Mouse (Mus musculus) MEL (cell line): ENCODE measurements around the gene Ddx59.

Experiments used
- CTCF ChIP-seq, 3 experiments: IDR thresholded peaks in 2 of 3; conservative IDR thresholded peaks in 1 of 3; 2 replicates each; pipeline ENCODE4 v1.5.1; 2011 to 2012; ENCODE audit warnings: low read length in 3 of 3, low read depth in 2 of 3, mild to moderate bottlenecking in 2 of 3, improper control_type of control experiment in 1 of 3, inconsistent platforms in 1 of 3, mixed read lengths in 1 of 3, moderate library complexity in 1 of 3; ENCODE audit not compliant: control insufficient read depth in 1 of 3, insufficient read depth in 1 of 3, poor library complexity in 1 of 3, severe bottlenecking in 1 of 3
- E2F4 ChIP-seq: IDR thresholded peaks from 2 replicates; pipeline ENCODE4 v1.6.1; 2011; ENCODE audit warnings: low read depth, low read length, improper control_type of control experiment, borderline replicate concordance
- EP300 ChIP-seq, 2 experiments: IDR thresholded peaks; 2 replicates each; pipeline ENCODE4 v1.6.1; 2011; ENCODE audit warnings: improper control_type of control experiment in 2 of 2, low read length in 2 of 2, low read depth in 1 of 2, mild to moderate bottlenecking in 1 of 2
- GATA1 ChIP-seq: IDR thresholded peaks from 2 replicates; pipeline ENCODE4 v1.6.1; 2011; ENCODE audit warnings: low read depth, low read length, improper control_type of control experiment
- MAX ChIP-seq: IDR thresholded peaks from 2 replicates; pipeline ENCODE4 v1.6.1; 2011; ENCODE audit warnings: low read length, improper control_type of control experiment
- MEF2A ChIP-seq: IDR thresholded peaks from 2 replicates; pipeline ENCODE4 v1.6.1; 2014; ENCODE audit warnings: low read depth, mild to moderate bottlenecking, inconsistent platforms, low read length, improper control_type of control experiment; ENCODE audit not compliant: poor library complexity, insufficient replicate concordance, severe bottlenecking; ENCODE audit errors: extremely low read depth
- POLR2A ChIP-seq, 2 experiments: IDR thresholded peaks; 2 replicates each; pipeline ENCODE4 v1.6.1; 2011 to 2012; ENCODE audit warnings: low read length in 2 of 2, mild to moderate bottlenecking in 2 of 2, control low read depth in 1 of 2, improper control_type of control experiment in 1 of 2, low read depth in 1 of 2, moderate library complexity in 1 of 2; ENCODE audit not compliant: control insufficient read depth in 1 of 2, insufficient read depth in 1 of 2, poor library complexity in 1 of 2
- TAL1 ChIP-seq: IDR thresholded peaks from 2 replicates; pipeline ENCODE4 v1.6.1; 2012; ENCODE audit warnings: mild to moderate bottlenecking, inconsistent platforms, low read length, moderate library complexity, mixed read lengths
- USF1 ChIP-seq: IDR thresholded peaks from 2 replicates; pipeline ENCODE4 v1.6.1; 2014; ENCODE audit warnings: low read depth, mild to moderate bottlenecking, inconsistent platforms, low read length, improper control_type of control experiment, moderate library complexity
- ZC3H11A ChIP-seq: IDR thresholded peaks from 2 replicates; pipeline ENCODE4 v1.6.1; 2012; ENCODE audit warnings: low read depth, mild to moderate bottlenecking, inconsistent platforms, low read length, improper control_type of control experiment
- ZNF384 ChIP-seq: IDR thresholded peaks from 2 replicates; pipeline ENCODE4 v1.6.1; 2012; ENCODE audit warnings: low read depth, mild to moderate bottlenecking, inconsistent platforms, low read length, improper control_type of control experiment

GRCm38 (mm10) chr1:136365986-136366385 is 49.1 kb upstream of the Ddx59 start:
- no peak for TF ChIP-seq ZC3H11A
- no peak for TF ChIP-seq CTCF (IDR thresholded peaks at IDR 0.05 in 2 of 3, conservative IDR thresholded peaks at IDR 0.05 in 1 of 3; ENCODE audit: control insufficient read depth in 1 of 3, insufficient read depth in 1 of 3, low read depth in 2 of 3, low read length in 3 of 3, poor library complexity in 1 of 3, severe bottlenecking in 1 of 3)
- no peak for TF ChIP-seq EP300 (IDR thresholded peaks at IDR 0.05; ENCODE audit: low read depth in 1 of 2, low read length in 2 of 2)
- TF ChIP-seq GATA1: no peak
- no peak for TF ChIP-seq POLR2A (IDR thresholded peaks at IDR 0.05; ENCODE audit: control insufficient read depth in 1 of 2, insufficient read depth in 1 of 2, low read depth in 1 of 2, low read length in 2 of 2, poor library complexity in 1 of 2)
- TF ChIP-seq MEF2A: no peak
- no peak for TF ChIP-seq E2F4
- no peak for TF ChIP-seq USF1
- no peak for TF ChIP-seq TAL1
- no peak for TF ChIP-seq MAX
- TF ChIP-seq ZNF384: no peak
